Mouse (Mus musculus): ENCODE data around the gene Ddx5. TPM values are rescaled to one million over a fixed set of nuclear protein-coding genes. Genes with fewer than 3 reads are reported as not detected.
"Not testable (repeated sequence)": the region's sequence is repeated elsewhere in the genome, so short reads cannot be mapped to it uniquely, and the experiment has no call there.

Ddx5 gene
- total and polyA plus RNA-seq, 3 experiments: 269 to 1,169 (median 505) TPM

- DNase-seq (ENCODE audit: extremely low read depth); H3K79me2 ChIP-seq (replicated peaks; ENCODE audit: control insufficient read depth, extremely low read depth, insufficient read depth, poor library complexity, severe bottlenecking); H3K27me3 ChIP-seq (replicated peaks); dilution Hi-C loops (cut with MboI; ENCODE audit: extremely low pct_ligation_motif_present, extremely low pct_unique_long_range_greater_than_20kb, low sequenced_read_pairs): not testable (repeated sequence)
- H3K9me3 ChIP-seq (replicated peaks; ENCODE audit: low read length): peaks cover 11% of the 10 kb centered on the region
- H3K4me2 ChIP-seq (ENCODE audit: insufficient read depth, low read depth, poor library complexity, severe bottlenecking): peak overlapping the region; percentile 76
- peak overlapping the region; percentile 52 to 66 (median 52) for H3K4me3 ChIP-seq (replicated peaks in 1 of 3; ENCODE audit: low read depth in 2 of 3, low read length in 2 of 3, poor library complexity in 1 of 3)
- peak; percentile 97 for TF ChIP-seq TBP (conservative IDR thresholded peaks at IDR 0.05; ENCODE audit: low read depth, low read length)
- peak; percentile 29; the same call in 1 of the 2 replicates for TF ChIP-seq MYC (IDR thresholded peaks at IDR 0.05; ENCODE audit: low read depth, low read length)
- TF ChIP-seq RCOR1 (conservative IDR thresholded peaks at IDR 0.05; ENCODE audit: low read depth, low read length): 0 out of 2 replicates have a peak, but pooled peaks have one; percentile 39
- peak; percentile 64; the same call in 1 of the 2 replicates for TF ChIP-seq ELF1 (IDR thresholded peaks at IDR 0.05; ENCODE audit: low read depth, low read length)
- TF ChIP-seq MAFK (IDR thresholded peaks at IDR 0.05; ENCODE audit: insufficient replicate concordance, low read length): peak; percentile 14; the same call in 1 of the 2 replicates
- peak overlapping the region; percentile 94 for H3K9ac ChIP-seq (ENCODE audit: insufficient read depth, low read depth)
- peaks cover 4 to 26% of the 10 kb centered on the region in 2 experiments for H3K36me3 ChIP-seq (replicated peaks in 1 of 2; ENCODE audit: control insufficient read depth in 1 of 2, insufficient read depth in 1 of 2, low read length in 1 of 2)
- peak overlapping the region; percentile 95 for H3K27ac ChIP-seq (ENCODE audit: insufficient read depth, low read depth)
- H3K4me1 ChIP-seq (ENCODE audit: control insufficient read depth in 1 of 2, insufficient read depth in 2 of 2): peaks cover 5 to 26% of the 10 kb centered on the region in 2 experiments
- in situ Hi-C loops (cut with MboI; ENCODE audit: low pct_ligation_motif_present, low pct_unique_long_range_greater_than_20kb, low sequenced_read_pairs): loop anchor here (5.0 to 25.0 kb wide), 4 partner anchors 77 to 437 kb away; partner anchors contain the start of genes Cd79b and Gh
Measured at GRCm38 (mm10) chr11:106749557-106750120, 39.3 kb downstream of the Ddx5 start.

GRCm38 (mm10) chr11:106744949-106745348 is 44.0 kb downstream of the Ddx5 start:
- H3K9ac ChIP-seq (ENCODE audit: insufficient read depth, low read depth): no peak overlapping the region
- H3K36me3 ChIP-seq (replicated peaks in 1 of 2; ENCODE audit: control insufficient read depth in 1 of 2, insufficient read depth in 1 of 2, low read length in 1 of 2): peaks cover 4 to 17% of the 10 kb centered on the region in 2 experiments
- H3K27me3 ChIP-seq (replicated peaks): no peaks in the 10 kb centered on the region
- no peak for TF ChIP-seq CHD1 (IDR thresholded peaks at IDR 0.05; ENCODE audit: low read depth, low read length)
- no peak for TF ChIP-seq HCFC1 (IDR thresholded peaks at IDR 0.05; ENCODE audit: low read depth, low read length)
- no peak for TF ChIP-seq ZKSCAN1 (IDR thresholded peaks at IDR 0.05; ENCODE audit: borderline replicate concordance, low read depth, low read length)
- TF ChIP-seq USF2 (conservative IDR thresholded peaks at IDR 0.05; ENCODE audit: low read depth, low read length): no peak
- TF ChIP-seq CHD2 (IDR thresholded peaks at IDR 0.05; ENCODE audit: low read length): no peak
- TF ChIP-seq MAX (IDR thresholded peaks at IDR 0.05; ENCODE audit: low read length): no peak
- TF ChIP-seq MAFK (IDR thresholded peaks at IDR 0.05; ENCODE audit: insufficient replicate concordance, low read length): no peak
- no peak for TF ChIP-seq SIN3A (IDR thresholded peaks at IDR 0.05; ENCODE audit: low read length)
- TF ChIP-seq ZC3H11A (IDR thresholded peaks at IDR 0.05; ENCODE audit: low read depth, low read length): peak; percentile 14
- no peak for TF ChIP-seq TCF12 (IDR thresholded peaks at IDR 0.05; ENCODE audit: low read depth, low read length)
- peak; percentile 36 to 69 for TF ChIP-seq CTCF (conservative IDR thresholded peaks at IDR 0.05 in 1 of 2, IDR thresholded peaks at IDR 0.05 in 1 of 2; ENCODE audit: low read depth in 2 of 2, low read length in 2 of 2)
- no peak for TF ChIP-seq ELF1 (IDR thresholded peaks at IDR 0.05; ENCODE audit: low read depth, low read length)
- TF ChIP-seq SMC3 (IDR thresholded peaks at IDR 0.05; ENCODE audit: low read depth, low read length): peak; percentile 74
- no peak for TF ChIP-seq POLR2AphosphoS2 (IDR thresholded peaks at IDR 0.05; ENCODE audit: low read depth, low read length)
- no peak for TF ChIP-seq RCOR1 (conservative IDR thresholded peaks at IDR 0.05; ENCODE audit: low read depth, low read length)
- TF ChIP-seq JUND (conservative IDR thresholded peaks at IDR 0.05; ENCODE audit: low read depth, low read length): no peak
- 0 out of 2 replicates have a peak, but pooled peaks have one; percentile 49 for TF ChIP-seq MYC (IDR thresholded peaks at IDR 0.05; ENCODE audit: low read depth, low read length)
- peak; percentile 33 for TF ChIP-seq ZNF384 (IDR thresholded peaks at IDR 0.05; ENCODE audit: low read depth, low read length)
- no peak for TF ChIP-seq ETS1 (conservative IDR thresholded peaks at IDR 0.05; ENCODE audit: low read depth, low read length)
- TF ChIP-seq MXI1 (IDR thresholded peaks at IDR 0.05; ENCODE audit: low read depth, low read length): no peak
- no peak for TF ChIP-seq ZMIZ1 (IDR thresholded peaks at IDR 0.05; ENCODE audit: low read depth, low read length)
- no peak for TF ChIP-seq POLR2A (IDR thresholded peaks at IDR 0.05; ENCODE audit: low read depth, low read length)
- no peak for TF ChIP-seq KAT2A (IDR thresholded peaks at IDR 0.05; ENCODE audit: insufficient replicate concordance, low read length)
- TF ChIP-seq RAD21 (IDR thresholded peaks at IDR 0.05; ENCODE audit: low read depth, low read length): peak; percentile 73
- no peak for TF ChIP-seq GABPA (IDR thresholded peaks at IDR 0.05; ENCODE audit: insufficient replicate concordance, low read depth, low read length)
- no peak for TF ChIP-seq TBP (conservative IDR thresholded peaks at IDR 0.05; ENCODE audit: low read depth, low read length)
- dilution Hi-C loops (cut with MboI; ENCODE audit: extremely low pct_ligation_motif_present, extremely low pct_unique_long_range_greater_than_20kb, low sequenced_read_pairs): no loop called here
- H3K79me2 ChIP-seq (replicated peaks; ENCODE audit: control insufficient read depth, extremely low read depth, insufficient read depth, poor library complexity, severe bottlenecking): peaks cover 12% of the 10 kb centered on the region
- no peak overlapping the region for H3K27ac ChIP-seq (ENCODE audit: insufficient read depth, low read depth)
- peak; percentile 39 for DNase-seq (ENCODE audit: extremely low read depth)
- in situ Hi-C loops (cut with MboI; ENCODE audit: low pct_ligation_motif_present, low pct_unique_long_range_greater_than_20kb, low sequenced_read_pairs): no loop called here
- H3K4me1 ChIP-seq (ENCODE audit: control insufficient read depth in 1 of 2, insufficient read depth in 2 of 2): peaks cover 0 to 29% of the 10 kb centered on the region in 2 experiments; a peak in 2 of 4 replicates
- no peak overlapping the region for H3K4me2 ChIP-seq (ENCODE audit: insufficient read depth, low read depth, poor library complexity, severe bottlenecking)
- H3K4me3 ChIP-seq (replicated peaks in 1 of 3; ENCODE audit: low read depth in 2 of 3, low read length in 2 of 3, poor library complexity in 1 of 3): no peak overlapping the region
- H3K9me3 ChIP-seq (replicated peaks; ENCODE audit: low read length): peaks cover 11% of the 10 kb centered on the region
